Mouse (Mus musculus) layer of hippocampus, postnatal 36 days (tissue): ENCODE results near the gene Pqlc2. TPM values are rescaled to one million over a fixed set of nuclear protein-coding genes. Genes with fewer than 3 reads are reported as not detected.

Source experiments
- DNase-seq, 2 experiments: peaks; one replicate each; pipeline ENCODE4 v3.0.0; 2022
- total RNA-seq, 2 experiments: library from RNA; stranded (reverse); gene quantifications; 2 replicates each; pipeline ENCODE4 v1.2.3; 2021

Gene Pqlc2
- total RNA-seq, 2 experiments from 2014 or later = 11.9 to 13.2 TPM

DNA sequence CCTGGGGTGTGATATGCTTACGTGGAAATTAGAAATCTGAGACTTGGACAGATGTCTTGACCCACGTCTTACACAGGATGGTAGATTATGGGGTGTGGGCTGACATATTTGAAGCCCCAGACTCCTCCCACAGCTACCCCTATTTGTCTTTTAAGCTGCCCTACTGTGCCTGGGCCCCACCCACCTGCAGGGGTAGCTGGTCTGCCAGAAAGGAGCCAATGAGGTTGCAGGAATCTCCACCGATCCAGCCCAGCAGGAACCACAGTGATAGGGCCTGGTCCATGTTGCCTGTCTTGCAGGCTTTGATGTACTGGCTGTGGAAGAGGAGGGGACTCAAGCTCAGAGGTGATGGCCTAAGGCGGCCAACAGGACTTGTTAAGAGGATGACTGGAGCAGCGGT is 8.3 kb downstream of the Pqlc2 start:
- no peak for DNase-seq

DNA sequence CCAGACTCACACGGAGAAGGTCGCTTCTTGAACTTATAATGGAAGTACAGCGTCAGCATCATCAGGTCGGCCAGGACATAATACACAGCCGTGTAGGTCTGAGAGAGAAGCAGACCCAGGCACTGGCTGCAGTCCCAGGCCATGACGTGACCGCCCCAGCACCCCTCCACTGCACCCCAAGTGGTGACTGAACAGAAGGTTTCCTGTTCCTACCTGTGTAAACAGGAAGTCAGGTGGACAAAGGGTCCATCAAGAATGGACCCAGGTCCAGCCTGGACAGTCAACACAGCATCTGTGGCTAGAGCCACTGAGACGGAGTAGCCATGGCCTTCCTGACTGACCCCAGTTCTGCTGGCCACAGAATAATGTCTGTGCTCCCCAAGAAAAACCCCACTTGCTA is 8.7 kb downstream of the Pqlc2 start:
- no peak for DNase-seq

DNA sequence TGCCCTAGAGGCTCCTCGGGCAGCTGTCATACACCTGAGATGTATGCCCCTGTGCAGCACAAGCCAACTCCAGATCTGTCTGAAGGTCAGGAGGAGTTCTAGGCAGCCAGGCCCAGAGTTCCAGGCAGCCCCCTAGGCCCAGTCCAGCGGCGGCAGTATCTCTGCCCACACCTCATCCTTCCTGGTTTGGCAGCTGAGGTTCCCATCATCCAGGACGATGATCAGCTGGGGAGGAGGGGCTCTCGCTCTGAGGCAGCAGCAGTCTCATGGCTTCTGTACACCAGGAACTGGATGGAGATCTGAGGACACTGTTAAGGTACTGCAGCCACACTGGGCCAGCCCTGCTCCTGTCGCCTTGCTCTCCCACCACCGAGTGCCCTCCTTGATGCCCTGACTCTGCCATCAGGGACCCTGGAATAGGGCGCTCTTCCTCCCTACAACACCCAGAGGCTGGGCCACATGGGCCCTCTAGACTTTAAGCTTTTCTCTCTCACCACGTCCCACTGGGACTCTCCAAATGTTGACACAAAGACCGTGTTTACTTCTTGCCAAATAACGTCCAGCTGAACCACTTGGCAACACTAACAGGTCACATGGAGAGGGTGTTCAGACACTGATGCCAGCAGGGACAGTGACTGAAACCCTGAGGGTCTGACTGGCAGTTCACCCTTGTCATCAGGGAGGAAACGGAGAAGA is 11.7 kb downstream of the Pqlc2 start:
- no peak for DNase-seq

DNA sequence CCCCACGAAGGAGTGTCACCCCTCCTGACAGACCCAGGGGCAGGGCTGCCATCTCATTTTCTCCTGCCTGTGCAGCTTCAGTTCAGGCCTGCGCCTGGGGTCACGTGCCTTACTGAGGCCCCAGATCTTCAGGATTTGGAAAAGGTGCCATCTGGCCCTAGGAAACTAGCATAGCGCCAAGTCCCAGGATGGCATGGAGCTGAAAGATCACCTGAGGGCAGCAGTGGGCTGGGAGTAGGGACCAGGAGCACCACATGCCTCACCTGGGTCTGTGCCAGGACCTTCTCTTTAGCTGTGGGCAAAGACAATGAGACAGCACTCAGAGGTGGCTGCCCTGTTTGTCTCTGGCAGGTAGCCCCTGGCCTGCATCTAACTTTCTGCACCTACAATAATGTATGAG is 12.9 kb downstream of the Pqlc2 start:
- DNase-seq = no peak

DNA sequence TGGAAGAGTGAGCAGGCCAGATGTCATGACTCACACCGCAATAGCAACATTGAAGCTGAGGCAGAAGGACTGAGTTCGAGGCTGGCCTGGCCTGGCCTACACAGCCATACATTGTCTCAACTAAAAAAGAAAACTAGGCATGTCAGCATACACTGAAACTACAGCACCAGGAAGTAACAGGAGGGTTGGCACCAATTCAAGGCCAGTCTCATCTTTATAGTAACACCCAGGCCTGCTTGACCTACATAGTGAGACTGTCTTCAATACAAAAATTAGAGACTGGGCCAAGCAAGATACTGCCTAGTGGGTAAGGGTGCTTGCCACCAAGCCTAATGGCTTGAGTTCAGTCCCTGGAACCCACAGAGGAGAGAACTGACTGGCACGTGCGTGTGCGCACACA is 18.5 kb downstream of the Pqlc2 start:
- DNase-seq = no peak

DNA sequence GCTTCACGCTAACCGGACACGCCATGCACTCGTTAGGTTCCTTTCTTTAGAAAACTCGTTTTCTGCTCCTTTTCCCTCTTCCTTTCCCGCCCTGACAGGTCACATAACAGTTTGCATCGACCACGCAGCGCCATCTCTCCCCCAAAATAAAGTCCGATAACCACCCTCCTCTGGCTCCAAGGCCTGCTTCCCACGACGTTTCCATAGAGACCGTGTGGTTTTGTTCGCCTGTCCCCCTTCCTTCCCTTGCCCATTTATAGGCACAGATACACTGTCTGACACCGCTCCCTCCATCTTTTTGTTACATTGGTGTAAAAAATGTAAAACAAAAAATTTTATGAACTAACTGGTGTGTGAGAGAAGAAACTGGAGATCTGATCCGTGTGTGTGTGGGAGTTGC is 19.4 kb downstream of the Pqlc2 start:
- no peak for DNase-seq

DNA sequence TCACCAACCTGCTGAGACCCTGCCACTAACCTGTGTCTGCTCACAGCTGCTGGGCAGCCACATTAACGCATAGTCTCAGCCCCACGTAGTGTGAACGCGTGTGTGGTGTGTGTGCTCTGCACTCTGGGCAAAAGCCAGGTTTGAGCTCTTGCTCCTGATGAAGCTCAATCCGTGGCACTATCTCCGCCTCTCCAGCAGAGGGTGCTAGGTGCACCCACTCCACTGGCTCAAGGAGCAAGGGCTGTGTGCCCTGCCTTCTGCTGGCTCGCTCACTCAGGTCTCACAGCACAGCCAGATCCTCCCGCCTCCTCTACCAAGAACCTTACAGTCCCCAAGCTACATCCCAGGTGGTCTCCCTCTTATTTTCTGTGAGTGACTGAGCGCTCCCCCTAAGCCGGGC is 21.5 kb downstream of the Pqlc2 start:
- peak; percentile 46 to 59 for DNase-seq

DNA sequence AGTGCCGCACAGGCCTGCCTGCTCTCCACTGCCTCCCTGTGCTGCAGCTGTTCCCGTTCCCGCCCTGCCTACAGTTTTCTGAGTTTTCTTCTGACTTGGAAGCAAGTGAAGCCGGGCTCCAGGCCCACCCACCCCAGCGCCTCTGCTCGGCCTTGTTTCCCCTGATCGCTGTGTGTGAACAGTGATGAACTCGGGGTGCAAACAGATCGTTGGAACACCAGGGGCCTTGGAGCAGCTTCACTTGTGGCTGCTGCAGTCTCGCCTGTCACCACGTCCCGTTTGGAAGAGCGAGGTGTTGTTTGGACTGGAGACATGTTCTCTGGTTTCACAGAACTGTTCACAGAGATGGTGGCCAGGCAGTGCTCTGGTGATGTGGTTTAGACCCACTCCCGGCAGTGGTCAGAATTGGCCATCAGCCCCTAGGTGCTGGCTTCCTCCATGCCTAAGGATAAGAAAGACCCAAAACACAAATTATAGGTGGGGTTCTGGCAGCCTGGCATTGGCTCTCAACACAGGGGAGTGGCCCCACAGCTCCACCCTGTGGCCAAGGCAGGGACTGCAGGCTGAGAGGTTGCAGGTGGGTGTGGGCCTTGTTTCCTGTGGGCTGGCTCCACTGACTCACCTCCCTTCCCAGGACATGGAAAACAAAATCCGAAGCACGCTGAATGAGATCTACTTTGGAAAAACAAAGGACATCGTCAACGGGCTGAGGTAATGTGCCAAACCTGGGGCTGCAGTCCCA is 23.2 kb downstream of the Pqlc2 start:
- DNase-seq = peak; percentile 78 to 85

DNA sequence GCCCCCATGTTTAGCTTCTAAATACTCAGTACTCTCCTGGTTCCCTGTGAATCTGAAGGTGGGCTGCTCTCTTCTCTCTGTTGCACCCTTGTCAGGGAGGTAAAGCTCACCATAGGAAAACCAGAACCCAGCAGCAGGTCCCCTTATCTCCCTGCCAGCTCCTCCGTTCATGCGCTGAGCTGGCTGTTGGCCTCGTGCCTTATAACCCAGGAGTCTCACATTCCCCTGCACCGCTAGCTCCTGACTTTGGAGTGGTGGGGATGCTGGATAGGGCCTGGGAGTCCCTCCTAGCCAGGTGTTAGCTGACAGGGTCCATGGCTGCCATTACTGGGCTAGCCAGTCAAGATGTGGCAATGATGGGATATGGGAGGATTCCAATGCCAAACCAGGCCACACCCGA is 24.3 kb downstream of the Pqlc2 start:
- DNase-seq = no peak

DNA sequence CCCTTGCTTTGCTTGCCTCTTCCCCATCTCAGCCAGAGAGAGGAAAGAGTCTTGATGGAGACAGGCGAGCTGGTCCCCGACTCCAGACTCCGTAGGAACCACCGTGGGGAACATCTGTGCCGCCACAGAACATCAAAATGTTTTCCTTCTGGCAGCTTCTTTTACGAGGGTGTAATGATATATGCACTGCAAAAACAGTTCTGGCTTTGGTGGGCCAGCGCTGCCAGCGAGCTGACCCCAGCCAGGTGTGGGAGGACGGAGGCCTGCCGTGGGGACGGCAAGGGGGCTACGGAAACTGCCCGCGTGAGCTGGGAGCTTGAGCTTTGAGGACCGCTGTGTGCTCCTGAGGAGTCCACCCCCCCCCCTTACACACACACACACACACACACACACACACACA is 25.6 kb downstream of the Pqlc2 start:
- no peak for DNase-seq

DNA sequence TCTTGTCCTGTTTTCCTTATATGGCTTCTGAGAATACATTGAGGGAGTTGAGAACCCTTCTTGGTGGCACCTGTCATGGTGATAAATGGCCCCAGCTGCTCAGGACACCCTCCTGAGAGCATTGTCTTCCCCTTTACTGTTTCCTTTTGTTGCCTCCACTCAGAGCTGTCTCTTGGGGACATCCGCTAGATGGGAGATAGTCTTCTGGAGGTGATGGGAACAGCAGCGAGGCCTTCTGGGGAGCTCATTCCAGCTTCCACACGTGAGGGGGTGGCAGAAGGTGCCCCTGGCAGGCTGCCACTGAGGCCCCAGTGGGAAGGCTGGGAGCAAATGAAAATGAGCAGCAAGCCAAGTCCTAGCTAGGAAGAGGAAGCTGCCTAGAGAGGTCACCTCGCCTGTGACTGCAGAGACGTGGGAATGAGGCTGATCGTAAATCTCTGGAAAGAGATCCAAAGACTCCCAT is 27.5 kb downstream of the Pqlc2 start:
- no peak for DNase-seq

DNA sequence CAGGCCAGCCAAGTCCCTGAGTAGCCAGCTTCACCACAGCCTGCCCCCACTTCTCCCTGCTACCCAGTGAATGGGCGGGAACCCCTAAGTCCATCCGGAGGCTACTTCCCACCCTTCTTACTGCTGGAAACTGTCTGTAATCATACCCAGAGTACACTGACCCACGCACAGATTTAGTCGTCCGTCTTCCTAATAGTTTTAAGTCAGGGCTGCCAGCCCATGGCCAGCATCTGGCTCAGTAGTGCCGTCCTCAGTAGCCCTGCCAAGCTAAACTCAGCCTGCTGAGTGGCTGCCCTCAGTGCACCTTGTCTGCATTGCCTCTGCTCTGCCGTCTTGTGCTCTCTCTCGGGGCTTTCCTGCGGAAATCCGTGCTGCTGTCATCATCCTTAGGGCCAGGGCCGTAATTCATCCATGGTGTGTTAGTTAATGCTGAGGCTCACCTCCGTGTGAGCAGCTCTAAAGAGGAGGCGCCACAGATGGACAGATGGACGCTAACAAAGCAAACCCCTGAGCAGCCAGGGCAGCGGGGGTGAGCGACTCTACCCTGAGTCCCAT is 28.6 kb downstream of the Pqlc2 start:
- no peak for DNase-seq

DNA sequence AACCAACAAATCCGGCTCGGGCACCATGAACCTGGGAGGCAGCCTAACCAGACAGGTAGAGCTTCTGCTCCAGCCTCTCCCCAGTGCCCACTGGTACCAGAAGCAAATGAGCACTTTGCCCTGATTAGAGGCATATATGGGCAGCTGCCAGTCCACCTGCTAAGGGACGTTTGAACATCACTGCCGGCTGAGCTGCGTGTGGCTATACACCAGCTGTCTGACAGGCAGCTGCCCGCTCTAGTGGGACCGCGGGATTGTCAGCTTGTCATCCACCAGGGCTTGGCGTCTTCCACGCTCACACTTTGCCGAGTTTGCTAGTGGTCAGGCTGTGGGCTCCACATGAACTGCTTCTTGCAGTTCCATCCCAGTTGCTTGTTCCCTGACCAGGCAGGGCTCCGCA is 30.0 kb downstream of the Pqlc2 start:
- no peak for DNase-seq

DNA sequence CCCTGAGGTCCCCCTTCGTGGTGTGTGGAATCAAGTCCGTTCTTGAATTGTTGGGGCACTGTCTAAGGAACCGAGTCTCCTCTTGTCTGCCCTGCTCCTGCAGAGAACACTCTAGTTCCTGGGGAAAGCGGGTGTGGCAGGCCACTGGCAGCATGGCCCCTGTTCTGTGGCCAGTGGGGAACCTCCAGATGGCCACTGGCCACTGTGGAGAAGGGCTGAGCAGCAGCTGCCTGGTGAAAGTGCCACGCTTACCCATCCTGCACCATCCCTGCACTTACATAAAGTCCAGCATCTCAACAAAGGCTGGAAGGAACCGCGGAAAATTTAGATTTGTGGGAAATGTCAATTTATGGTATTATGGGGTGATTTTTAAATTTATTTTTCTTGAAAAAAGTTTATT is 34.1 kb downstream of the Pqlc2 start:
- no peak for DNase-seq

DNA sequence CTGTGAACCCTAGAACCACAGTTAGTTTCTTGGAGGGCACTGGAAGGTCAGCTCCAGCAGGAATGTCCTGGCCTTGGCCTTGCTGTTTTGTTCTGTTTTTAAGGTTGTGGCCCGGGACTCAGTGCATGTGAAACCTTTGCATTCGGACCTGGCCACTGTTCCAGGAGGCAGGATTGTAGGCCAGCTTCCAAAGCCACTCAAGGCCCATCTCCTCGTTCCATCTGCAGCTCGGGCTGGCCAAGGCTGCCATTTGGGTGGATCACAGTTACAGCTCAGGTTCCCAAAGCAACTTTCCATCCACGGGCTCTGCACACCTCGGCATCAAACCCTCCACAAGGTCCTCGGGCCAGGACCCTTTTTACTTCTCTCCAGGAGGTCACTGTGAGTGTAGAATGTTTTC is 35.9 kb downstream of the Pqlc2 start:
- no peak for DNase-seq

DNA sequence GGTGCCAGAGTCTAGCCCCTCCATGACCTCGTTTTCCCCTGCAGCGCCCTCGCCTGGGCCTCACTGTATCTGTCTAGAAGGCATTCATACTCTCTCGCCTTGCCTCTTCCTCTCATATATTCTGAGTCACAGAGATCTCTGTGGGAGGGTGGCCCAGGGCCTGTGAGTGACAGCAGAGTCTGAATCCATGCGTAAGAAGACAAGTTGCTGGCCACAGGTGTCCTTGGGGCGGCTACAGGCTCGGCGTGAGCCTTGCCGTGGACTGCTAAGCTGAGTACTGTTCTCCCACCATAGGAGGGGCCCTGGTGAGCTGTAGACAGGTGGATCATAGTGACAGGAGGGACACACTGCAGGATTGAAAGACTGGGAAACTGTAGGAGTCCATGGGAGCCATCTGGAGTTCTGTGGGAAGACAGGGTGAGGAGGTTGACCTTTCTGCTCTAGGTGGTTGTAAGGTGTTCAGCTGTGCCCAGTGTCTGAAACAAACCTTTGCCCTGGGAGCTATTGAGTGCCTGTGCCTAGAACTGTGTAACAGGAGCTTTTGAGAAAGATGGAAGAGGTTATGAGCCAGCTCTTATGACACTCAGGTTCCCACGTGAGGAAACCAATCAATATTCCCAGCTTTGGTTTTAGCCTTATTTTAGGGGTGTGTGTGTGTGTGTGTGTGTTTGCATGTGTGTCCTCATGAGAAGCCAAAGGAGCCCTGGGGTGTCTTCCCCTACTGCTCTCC is 37.4 kb downstream of the Pqlc2 start:
- DNase-seq = no peak

DNA sequence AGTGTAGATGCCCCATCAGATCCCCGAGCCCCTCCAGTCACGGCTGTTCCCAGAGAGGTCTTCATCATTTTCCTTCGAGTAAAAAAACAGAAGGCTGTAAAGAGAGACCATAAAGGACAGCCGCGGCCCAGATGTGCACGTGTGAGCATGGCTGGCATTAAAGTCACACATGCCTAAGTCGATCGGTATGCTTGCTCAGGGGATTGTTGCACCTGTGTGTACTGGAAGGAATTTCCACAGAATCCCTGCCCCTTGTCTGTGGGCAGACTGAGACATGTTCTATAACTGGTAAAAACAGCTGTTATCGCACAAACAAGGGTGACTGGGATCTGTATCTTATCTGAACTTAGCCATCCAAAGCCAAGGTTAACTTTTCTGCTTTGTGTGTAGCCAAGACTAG is 38.9 kb downstream of the Pqlc2 start:
- no peak for DNase-seq

DNA sequence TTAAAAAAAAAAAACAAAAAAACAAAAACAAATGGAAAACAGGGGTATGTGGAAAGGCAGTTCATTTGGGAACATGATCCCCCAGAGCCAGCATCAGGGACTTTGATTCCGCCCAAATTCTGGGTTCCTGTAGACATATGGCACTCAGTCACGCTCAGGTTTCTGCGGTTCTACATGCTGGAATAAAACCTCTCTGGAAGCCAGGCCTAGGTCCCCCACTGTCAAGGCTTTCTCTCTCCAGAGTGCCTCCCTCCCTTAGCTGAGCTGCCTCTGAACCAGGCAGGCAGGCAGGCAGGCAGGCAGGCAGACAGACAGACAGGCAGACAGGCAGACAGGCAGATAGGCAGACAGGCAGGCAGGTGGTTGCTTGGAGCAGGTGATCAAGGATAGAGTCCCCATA is 40.3 kb downstream of the Pqlc2 start:
- no peak for DNase-seq

DNA sequence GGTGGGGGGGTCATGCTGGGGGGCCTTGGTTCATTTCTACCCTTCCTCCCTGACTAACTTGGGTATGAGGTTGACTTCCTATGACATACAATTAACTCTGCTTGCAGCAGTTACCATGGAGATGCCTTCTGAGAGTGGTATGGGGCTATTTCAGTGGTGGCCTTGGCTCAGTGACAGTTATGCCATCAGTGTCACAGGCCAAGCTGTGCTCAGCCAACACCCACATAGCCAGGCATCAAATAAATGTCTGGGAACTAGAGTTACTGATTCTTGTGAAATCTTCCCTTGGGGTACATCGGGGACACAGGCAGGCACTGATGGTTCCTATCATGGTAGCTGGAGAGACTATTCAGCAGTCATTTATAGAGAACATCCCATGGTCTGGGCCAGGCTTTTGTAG is 42.3 kb downstream of the Pqlc2 start:
- no peak for DNase-seq

DNA sequence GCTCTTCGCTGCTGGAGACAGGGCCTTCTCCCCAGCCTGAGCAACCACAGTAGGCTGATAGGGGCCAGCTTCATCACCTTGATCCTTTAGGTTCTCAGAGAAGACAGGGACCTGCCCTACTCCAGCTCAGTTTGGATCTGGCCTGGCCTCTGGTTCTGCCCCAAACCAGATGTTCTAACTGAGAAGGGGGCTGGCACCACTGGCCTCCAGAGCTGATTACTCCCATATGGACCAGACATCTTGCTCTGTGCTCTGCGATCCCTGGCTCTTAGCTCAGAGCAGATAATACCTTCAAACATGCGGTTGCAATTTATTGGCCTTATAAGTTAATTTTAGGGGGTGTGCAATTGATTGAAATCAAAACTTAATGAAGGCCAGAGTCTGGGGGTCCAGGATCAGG is 43.2 kb downstream of the Pqlc2 start:
- no peak for DNase-seq

DNA sequence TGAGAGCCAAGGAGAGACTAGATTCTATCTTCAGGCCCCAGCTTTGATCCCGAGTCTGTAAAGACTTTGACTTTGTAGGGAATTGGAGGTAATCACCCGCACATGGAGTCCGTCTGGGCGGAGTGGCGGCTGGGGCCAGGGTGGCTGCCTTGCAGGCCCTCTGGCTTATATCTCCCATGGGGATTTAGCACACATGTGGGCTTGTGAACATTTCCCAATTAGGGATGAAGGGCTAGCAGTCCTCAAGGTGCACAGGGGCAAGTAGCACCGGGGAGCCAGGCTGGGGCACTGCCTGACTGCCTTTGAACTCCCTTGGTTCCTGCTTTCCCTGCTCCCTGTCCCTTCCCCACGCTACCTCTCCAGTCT is 44.0 kb downstream of the Pqlc2 start:
- DNase-seq = no peak

DNA sequence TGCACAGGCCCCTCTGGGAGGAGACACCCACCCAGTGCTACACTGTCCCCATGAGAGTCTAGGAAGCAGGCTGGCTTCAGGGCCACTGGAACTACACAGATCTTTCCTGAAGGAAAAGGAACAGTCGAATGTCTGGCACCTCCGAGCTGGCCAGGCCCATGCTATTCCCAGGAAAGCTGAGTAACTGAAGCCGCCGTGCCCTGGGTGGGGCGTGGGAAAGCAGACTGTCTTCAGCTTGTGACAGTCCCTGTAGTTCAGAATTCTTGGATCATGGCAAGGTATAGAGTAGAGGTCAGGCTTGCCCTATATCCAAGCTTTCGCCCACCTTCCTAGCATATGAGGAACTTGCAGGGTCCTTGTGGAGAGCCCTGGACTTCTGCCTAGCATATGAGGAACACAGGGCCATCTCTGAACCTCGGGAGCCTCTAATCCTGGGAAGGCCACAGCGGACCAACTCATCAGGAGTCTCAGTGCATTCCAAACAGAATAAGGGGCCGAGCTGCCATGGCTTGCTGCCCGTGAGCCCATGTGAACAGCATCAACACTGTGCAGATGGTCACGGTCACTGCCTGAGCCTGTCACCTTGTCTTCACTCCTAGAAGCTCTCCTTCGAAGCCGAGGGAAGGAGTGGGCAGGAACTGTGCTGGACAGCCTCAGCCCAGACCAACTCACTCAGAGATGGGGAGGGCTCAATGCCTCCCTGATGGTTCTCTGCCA is 44.6 kb downstream of the Pqlc2 start:
- DNase-seq = no peak

DNA sequence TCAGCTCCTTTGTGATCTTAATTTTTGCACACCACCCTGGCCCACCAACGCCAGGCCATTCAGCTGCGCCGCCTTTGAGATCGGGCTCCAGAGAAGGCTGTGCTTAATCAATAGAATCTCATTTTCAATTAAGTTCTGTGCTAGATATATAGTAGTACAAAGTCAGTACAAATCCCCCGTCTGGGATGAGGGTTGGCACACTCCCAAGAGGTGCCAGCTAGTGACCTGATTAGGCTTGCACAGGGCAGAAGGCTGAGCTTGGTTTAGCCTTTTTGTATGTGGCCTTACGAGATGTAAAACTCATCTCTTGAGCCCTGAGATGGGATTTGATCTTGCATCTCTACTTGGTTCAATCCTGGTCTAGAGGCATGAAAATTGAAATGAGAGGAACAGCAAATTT is 47.5 kb downstream of the Pqlc2 start:
- no peak for DNase-seq
